Mouse (Mus musculus): Measurements from ENCODE around the gene Vmn1r65.

DNA sequence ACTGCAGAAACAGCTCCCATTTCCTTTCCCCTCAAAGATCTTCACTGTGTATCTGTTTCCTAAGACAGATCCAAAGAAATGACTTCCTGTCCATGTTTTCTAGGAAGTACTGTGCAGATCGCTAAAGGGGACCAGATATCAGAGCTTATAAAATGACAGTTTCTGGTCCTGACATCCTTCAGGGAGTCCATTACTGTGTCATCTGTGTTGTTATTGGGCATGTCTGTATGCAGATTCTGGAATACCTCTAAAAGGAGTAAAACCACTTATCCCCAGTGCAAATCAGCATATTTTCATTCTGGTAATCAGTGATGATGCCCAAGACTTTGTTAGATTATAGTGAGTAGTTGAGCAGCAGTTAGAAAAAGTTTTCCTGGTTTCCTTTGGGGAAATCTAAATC is at the start of gene Vmn1r65:
- no peak for TF ChIP-seq CTCF (IDR thresholded peaks at IDR 0.05; ENCODE audit: low read depth)
- no peak for TF ChIP-seq EP300 (optimal IDR thresholded peaks at IDR 0.05)

All from stomach, postnatal 0 days (tissue).